Mouse (Mus musculus) gastrocnemius, postnatal 25 days (tissue): ENCODE measurements around the gene Alpk1. TPM values are rescaled to one million over a fixed set of nuclear protein-coding genes. Genes with fewer than 3 reads are reported as not detected.
"Not testable (repeated sequence)": the region's sequence is repeated elsewhere in the genome, so short reads cannot be mapped to it uniquely, and the experiment has no call there.

Experiments used
- DNase-seq: peaks from one replicate; pipeline ENCODE4 v3.0.0; 2022
- total RNA-seq, 2 experiments: library from RNA; stranded (reverse); gene quantifications; 1 replicate in 1 of 2; 2 replicates in 1 of 2; pipeline ENCODE4 v1.2.3; 2021

Gene Alpk1
- total RNA-seq, 2 experiments from 2014 or later: 1.0 to 1.4 TPM

- DNase-seq: peak; percentile 12
Observed at GRCm38 (mm10) chr3:127790234-127791055, 10.1 kb upstream of the Alpk1 start.

DNA sequence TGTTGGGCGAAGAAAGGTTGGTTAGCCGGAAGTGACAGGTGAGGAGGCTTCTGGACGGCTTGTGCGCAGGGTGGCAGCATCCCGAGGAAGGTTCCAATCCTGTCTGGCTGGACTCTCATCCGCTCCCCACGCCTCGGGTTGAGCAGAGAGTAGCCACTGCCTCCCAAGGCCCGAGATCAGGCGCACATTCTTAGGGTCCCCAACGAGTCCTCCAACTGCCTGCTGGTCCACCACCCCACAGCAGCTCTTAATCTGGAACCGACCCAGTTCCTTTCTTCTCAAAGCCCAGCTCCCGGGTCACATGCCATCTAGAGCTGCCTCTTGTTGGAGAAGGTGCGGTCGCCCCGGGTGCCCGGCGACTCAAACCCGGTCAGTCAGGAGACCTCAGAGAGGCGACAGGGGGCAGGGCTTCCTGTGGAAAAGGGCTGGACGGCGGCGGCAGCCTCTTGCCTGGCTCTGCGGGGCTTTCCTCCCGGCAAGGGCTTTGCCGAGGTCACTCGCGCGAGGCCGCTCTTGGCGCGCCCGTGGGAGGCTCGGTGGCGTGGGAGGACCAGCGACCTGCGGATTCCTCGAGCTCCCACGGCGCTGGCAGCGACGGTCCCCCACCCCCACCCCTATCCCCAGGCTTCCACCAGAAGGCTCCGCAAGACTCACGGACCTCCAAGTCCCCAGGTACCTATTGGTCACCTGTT lies 9.3 kb upstream of the Alpk1 start, which contains the start of gene Tifa:
Gene Tifa (plus strand): TSS at position 306 of the 692 bp plus-strand sequence.
- peak; percentile 40 for DNase-seq

- no peak for DNase-seq
Observed at GRCm38 (mm10) chr3:127788919-127789318, 8.6 kb upstream of the Alpk1 start.

DNA sequence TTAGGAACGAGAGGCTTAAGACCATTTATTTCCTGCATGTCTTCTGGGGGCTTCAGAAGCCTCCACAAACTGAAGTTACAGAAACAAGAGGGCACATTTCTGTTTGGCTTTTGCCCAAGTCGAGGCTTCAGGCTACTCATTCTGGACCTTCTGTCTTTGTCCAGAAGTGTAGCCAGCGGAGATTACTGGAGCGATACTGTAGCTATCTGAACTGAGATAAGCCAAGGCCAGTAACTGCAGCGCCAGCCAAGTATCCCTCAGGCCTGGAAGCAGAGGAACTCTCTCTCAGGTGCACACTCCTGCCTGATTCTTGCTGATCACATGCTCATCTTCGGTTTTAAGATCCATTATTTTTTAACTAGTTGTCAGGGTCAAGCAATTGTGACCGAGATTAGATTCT lies 7.7 kb upstream of the Alpk1 start:
- DNase-seq: no peak

DNA sequence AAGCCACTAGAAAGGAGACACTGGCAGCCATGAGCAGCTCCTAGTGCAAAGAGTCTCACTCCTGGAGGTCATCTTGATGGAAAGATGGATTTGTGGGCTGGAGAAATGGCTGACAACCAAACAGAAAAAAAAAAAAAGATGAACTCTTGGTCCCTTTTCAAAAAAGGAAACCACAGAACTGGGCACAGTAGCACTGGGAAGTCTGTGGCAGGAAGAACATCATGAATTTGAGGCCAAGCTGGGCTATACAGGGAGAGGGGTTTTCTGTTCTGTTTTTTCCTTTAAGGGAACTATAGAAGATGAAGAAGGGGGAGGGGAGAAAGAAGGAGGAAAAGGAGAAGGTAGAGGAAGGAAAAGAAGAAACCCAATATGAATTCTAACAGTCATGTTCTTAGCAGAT lies 6.7 kb upstream of the Alpk1 start:
- DNase-seq: no peak

GRCm38 (mm10) chr3:127783680-127784079 lies 3.4 kb upstream of the Alpk1 start:
- DNase-seq: not testable (repeated sequence)

GRCm38 (mm10) chr3:127782921-127783320 lies 2.6 kb upstream of the Alpk1 start:
- DNase-seq: no peak

DNA sequence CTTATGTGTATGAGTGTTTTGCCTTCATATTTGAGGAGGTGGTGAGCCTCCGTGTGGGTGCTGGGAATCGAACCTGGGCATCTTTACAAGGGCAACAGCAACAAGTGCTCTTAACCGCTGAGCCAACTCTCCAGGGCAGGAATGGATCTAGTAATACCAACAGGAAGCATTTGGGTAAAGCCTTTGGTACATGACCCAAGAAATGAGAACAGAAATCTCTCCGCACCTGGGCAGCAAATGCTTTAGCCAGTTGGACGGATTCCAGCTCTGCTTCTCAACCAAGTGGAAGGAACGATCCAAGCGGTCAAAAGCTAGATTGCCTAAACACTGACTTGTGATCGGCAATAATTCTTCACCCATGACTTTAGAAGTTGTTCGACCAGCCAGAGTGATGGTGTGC lies 594 bp upstream of the Alpk1 start:
- DNase-seq: no peak

GRCm38 (mm10) chr3:127769146-127769545 lies 11.2 kb downstream of the Alpk1 start:
- DNase-seq: no peak

DNA sequence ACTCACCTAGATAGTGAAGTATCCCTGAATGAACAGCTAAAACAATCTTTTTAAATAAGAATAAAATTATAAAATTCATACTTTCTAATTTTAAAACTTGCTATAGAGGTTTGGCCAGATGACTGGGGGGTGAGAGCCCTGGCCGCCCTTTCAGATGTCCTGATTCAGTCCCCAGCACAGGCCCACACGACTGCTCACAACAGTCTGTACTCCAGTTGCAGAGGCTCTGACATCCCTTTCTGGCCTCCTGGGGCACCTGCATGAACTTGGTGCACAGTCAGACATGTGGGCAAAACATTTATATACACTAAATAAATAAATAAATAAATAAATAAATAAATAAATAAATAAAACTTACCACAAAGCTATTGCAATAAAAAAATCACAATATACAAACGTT lies 14.4 kb downstream of the Alpk1 start:
- no peak for DNase-seq

DNA sequence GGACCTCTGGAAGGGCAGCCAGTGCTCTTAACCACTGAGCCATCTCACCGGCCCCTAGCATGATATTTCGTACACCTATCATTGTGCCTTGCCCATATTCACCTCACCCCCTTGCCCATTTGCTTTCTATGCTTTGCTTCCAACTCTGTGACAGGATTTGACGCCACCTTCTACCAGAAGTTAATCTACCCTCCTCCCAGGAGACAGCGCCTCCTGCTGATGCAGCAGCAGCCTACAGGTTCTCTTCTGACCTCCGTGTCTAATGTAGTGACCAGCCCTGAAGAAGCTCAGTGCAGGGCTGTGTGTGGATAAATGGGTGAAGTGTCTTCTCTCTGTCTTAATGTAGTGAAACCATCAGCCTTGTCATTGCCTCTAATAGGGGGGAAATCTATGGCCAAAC lies 15.8 kb downstream of the Alpk1 start:
- no peak for DNase-seq

GRCm38 (mm10) chr3:127763076-127763612 lies 17.2 kb downstream of the Alpk1 start:
- DNase-seq: peak; percentile 35

GRCm38 (mm10) chr3:127762403-127762802 lies 17.9 kb downstream of the Alpk1 start:
- DNase-seq: no peak

- DNase-seq: no peak
Observed at GRCm38 (mm10) chr3:127759212-127759611, 21.1 kb downstream of the Alpk1 start.

GRCm38 (mm10) chr3:127758806-127759205 lies 21.5 kb downstream of the Alpk1 start:
- no peak for DNase-seq

- DNase-seq: no peak
Observed at GRCm38 (mm10) chr3:127757886-127758301, 22.4 kb downstream of the Alpk1 start.

DNA sequence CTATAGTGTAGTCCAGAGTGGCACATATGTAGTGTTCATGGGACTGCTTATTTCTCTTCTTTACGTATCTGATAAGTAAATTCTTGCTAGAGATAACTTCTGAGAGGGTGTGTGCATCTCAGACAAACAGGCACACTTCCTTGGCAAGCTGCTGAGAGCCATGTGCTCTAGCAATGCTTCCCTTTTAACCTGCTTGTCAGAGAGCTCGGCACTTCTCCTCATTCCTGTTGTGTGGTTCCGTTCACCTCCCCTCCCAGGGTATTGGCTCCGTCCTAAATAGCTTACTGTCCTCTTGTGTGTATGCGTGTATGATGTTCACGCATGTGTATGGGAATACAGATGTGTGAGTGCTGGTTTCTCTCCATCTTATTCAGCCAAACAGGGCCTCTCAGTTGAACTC lies 23.9 kb downstream of the Alpk1 start:
- no peak for DNase-seq

- no peak for DNase-seq
Observed at GRCm38 (mm10) chr3:127749981-127750562, 30.3 kb downstream of the Alpk1 start.

GRCm38 (mm10) chr3:127749266-127749665 lies 31.1 kb downstream of the Alpk1 start:
- no peak for DNase-seq

- no peak for DNase-seq
Observed at GRCm38 (mm10) chr3:127748644-127749043, 31.7 kb downstream of the Alpk1 start.

DNA sequence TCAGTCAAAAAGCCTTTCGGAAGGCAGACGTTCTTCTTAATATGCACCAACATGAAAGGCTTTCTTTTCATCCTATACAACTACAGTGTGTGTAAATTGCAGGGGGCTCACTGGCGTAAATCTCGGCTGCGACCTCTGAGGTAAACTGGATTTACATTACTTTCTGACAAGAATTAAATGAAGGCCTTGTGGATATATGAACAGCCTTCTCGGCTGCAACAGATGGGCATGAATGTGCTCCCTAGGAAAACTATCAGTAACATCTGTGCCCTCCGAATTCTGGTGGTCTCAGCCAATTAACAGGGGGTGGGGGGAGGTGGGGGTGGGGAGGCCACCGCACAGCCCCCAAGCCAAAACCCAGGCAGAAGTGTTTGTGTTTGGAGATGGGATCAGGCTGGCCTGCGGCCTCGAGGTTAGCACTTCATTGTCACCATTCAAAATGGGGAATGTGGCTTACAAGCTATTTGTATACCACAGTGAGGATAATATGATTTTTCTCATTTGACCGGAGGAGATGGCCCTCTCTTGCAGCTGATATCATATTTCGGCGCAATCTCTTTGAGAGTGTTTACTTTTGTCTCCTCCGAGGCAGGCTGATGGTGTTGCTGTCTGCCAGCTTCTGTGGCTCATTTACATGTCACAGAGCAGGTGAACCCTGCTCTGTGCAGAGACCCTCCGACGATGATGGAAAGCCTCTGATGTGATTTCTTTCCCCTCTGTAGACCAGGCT lies 34.3 kb downstream of the Alpk1 start:
- DNase-seq: no peak

GRCm38 (mm10) chr3:127745504-127745903 lies 34.8 kb downstream of the Alpk1 start:
- no peak for DNase-seq
